Mouse (Mus musculus) adrenal gland, postnatal 25 days (tissue): ENCODE results near the gene Ugt1a5. TPM values are rescaled to one million over a fixed set of nuclear protein-coding genes. Genes with fewer than 3 reads are reported as not detected.
"Not testable (repeated sequence)": the region's sequence is repeated elsewhere in the genome, so short reads cannot be mapped to it uniquely, and the experiment has no call there.

Experiments
- DNase-seq: peaks from one replicate; pipeline ENCODE4 v3.0.0; 2021; ENCODE audit warnings: mixed read lengths
- long read RNA-seq: library from polyadenylated mRNA; stranded (forward); transcript quantifications from one replicate; pipeline ENCODE4 v2.0.0, GENCODE M21; 2021
- total RNA-seq: library from RNA; stranded (reverse); gene quantifications from 2 replicates; pipeline ENCODE4 v1.2.3, GENCODE M21; 2021

Ugt1a5 gene
- 0.58 TPM in 1 of 2 replicates, not detected in the other for total RNA-seq
- long read RNA-seq, partial matches to known transcripts, result 16 of 24 reads
- long read RNA-seq, other reads (novel, unspliced or antisense), result 7 of 24 reads

DNA sequence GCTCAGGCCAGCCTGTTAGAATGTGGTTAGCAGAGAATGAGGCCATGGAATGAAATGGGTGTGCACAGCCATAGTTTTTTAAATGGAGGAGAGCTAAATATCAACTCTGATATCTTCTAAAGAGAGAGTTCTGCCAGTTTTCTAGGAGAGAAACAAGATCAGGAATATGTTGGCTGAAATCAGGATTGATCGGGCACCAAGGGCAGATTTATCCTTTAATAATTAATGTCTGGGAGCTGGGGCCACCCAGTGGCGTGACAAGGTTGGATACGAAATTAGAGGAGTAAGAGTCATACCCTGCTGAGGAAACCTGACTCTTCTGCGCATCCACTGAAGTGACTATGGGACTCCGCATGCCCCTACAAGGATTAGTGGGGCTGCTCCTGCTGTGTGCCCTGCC lies at the start of gene Ugt1a5:
Gene Ugt1a5, plus strand, starts transcription at position 302 of the 400 bp plus-strand sequence.
- DNase-seq, result no peak

DNA sequence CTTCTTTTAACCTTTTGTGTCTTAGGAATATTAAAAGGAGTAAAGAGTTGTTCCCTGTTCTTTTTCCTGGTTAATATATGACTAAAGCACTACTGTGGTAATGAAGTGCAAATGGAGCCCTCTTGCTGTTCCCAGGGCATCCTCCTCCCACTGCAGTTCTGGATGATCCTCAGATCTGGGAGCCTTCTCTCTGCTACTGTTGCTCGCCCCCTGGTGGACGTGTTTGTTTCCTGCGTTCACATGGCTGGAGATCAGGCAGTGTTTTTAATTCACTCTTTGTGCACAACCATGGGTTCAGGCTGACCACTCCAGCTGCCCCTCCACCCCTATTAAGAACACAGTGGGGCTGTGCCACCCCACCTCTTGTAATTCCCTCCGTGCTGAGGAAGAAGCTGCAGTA lies 45.3 kb upstream of the Ugt1a5 start:
- DNase-seq, result not testable (repeated sequence)

DNA sequence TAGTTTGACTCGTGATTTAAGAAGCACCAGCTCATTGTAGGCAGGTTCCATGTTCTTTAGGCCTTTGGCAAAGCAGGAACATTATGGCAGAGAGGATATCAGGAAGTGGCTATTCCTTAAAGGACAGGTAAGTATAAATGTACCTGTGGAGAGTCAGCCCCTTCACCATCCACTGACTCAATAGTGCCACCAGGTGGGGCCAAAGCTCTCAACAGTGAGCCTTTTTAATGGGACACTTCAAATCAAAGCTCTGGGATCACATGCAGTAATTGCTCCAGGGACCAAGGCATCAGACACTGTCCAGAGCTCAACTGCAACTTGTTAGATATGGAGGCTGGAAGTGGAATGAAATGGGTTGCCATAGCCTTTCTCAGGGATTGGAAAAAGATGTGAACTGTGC lies 44.3 kb upstream of the Ugt1a5 start:
- peak; percentile 21 for DNase-seq

DNA sequence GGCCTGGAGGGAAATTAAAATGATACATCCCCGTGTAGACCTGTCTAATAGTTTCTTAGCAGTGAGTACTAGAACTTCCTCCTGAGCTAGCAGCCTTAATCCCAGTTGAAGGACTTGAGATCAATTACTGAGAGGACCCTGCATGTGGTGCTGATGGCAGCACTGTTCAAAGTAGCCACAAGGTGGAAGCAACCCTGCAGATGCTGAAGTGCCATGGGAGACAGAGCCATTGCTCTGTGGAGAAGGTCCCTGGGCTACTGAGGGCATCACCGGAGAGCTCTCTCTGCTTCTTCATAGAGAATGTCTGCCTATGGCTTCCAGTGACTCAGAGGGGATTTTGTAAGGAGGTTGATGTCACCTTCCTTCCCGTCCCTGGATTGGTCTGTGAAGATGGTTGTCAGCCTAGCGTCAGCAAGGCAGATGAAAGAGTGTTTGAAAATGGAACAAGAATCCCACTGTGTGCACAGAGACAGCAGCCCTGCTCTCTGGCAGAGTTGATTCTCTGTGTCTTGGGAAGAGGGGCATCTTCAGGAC lies 39.9 kb upstream of the Ugt1a5 start:
- not testable (repeated sequence) for DNase-seq

DNA sequence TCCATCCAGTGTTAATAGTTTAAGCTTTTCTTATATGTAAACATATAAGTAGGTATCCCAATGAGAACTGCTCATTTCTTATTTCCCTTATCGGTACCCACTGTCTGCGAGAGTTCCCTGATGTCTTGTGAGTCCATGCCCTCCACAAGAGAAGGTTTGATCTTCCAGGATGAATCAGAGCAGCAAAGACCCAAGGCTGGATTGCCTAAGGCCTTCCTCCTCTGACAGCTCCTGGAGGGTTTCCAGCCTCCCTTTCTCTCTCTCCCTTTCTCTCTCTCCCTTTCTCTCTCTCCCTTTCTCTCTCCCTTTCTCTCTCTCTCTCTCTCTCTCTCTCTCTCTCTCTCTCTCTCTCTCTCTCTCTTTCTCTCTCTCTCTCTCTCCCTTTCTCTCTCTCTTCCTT lies 36.7 kb upstream of the Ugt1a5 start:
- peak; percentile 16 for DNase-seq

DNA sequence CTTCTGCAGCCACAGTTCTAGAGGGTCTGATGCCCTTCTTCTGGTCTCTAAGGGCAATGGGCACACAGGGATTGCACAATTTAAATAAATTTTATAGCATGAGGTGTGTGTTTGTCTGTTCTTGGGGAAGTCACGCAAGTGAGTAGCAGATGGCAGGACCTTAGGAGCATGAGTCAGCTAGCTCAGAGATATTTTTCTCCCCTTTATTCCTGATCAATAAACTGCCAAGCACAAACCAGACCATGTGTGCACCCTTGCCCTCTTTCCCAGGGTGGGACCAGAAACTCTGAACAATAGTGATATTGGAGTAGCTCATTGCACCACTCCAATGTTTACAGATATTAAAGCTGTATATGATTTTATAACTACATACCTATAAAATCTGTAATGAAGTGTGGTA lies 35.6 kb upstream of the Ugt1a5 start:
- DNase-seq, result not testable (repeated sequence)

DNA sequence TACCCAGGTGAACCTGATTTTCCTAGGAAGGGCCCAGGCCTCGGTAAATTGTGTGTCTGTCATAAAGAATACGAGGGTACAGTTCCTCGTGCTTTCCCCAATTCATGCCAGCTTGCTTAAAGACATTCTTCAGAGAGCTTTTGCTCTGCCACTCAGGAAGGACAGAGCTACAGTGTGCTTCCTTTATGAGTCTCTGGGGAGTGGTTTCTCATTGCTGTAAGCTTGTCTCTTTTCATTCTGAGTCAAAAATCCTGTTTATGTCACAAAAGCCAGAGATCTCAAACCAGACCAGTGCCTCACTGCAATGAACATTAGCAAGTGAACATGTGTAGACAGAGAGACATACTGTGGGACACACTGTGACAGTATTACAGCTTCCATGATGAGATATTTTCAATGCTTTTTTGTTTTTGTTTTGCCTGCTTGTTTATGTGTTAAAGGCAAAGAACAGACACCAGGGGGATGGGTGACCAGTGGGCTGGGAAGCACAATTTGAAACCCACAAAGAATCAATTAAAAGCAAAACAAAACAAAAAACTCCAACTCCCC lies 31.8 kb upstream of the Ugt1a5 start:
- no peak for DNase-seq

DNA sequence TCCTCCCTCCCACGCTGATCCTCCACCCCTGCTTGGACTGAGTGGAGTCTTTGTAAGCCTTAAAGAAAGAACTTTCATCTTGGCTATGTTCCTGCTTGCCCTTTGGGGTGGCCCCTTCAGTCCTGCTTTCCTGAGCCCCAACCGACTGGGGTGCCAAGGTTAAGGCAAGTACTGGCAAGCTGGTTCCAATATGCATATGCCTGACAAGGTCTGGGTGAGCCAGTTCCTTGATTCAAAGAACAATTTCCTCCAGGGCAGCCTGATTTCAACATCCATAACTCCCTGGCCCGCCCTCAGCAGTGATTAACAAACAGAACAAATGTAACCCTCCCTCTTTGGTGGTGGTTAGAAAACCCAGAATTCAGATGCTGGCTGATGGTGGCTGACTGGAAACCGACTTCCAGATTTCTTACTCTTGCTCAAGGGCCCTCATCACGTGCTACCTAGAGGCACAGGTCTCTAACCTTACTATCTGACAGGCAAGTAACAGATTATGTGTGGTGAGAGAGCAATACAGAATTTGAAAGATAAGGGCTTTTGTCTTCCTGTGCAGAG lies 31.3 kb upstream of the Ugt1a5 start, which contains the start of gene Ugt1a6a:
Gene Ugt1a6a, plus strand, starts transcription at position 353 of the 555 bp plus-strand sequence.
- not testable (repeated sequence) for DNase-seq

DNA sequence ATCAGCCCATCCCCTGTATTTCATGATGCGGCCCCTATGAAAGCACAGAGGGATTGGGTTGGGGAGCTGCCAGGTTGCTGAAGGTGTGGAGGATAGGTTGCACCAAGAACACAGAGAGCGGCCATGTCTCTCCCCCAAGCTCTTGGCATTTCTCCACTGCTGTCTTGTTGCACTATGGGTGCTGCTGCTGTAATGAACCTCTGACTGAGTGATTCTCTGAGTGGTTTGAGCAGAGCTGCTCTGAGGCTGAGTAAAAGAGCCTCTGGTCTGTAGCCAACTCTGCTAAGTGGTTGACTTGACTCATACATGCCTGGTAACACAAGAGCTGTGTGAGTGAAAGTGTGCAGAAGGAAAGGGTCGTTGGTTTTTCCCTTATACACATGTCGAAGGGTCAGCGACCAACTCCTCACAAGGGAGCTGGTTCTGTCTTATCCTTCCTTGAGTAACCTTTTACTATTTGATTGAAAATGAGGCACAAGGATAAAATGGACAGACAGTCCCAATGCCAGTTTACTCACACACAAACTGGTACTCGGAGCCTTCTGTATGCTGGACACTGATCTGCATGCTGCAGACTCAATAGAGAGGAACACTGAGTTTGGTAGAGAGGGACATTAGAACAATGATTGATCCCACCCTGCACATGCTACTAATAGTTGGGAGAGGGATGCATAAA lies 30.4 kb upstream of the Ugt1a5 start:
- not testable (repeated sequence) for DNase-seq

DNA sequence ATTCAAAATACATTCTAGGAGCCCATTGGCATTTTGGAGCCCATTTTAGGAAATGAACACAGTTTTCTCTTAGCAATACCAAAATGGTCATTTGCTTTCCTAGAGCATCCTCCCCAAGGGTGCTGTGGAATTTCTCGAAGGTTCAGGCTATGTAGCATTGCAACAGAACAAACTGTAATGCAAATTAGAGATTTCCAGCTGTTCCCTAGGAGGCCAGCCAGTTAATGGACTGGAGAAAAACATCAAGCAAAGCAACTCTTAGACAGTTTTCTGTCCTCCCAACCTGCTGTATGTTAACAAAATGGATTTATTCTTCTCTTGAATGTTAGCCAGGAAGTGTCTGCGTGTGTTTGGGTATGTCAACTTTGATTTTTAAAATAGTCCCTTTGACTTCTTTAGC lies 29.2 kb upstream of the Ugt1a5 start:
- DNase-seq, result no peak

DNA sequence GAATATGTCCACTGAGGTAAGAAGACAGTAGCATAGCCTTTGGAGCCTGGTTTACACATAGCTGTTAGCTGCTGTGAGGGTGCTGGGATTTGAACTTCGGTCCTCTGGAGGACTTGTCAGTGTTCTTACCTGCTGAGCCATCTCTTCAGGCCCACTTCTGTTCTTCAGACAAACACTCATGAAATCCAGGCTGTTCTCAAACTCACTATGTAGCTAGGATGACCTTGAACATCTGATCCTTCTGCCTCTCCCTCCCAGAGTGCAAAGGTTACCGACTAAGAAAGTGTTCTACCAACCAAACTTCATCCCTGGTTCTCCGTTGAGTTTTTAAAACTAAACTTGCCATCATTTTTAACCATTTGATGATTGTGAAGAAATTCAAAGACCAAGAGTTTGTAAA lies 28.5 kb upstream of the Ugt1a5 start:
- DNase-seq, result no peak

DNA sequence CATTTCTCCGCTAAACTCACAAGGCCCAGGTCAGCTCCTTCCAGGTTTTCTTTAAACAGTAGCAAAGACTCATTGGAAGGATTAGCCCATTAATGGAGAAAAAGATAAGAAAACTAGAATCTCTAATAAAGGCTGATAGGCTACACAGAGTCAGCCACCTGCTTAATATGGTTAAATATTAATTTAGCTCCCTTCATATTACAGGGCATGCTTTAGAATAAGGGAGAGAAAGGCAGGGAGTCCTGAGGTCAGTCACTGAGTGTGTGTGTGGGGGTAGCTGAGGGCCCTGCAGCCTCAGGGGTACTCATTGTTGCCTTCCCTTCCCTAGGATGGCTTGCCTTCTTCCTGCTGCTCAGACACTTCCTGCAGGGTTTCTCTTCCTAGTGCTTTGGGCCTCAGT lies 27.7 kb upstream of the Ugt1a5 start:
- no peak for DNase-seq

DNA sequence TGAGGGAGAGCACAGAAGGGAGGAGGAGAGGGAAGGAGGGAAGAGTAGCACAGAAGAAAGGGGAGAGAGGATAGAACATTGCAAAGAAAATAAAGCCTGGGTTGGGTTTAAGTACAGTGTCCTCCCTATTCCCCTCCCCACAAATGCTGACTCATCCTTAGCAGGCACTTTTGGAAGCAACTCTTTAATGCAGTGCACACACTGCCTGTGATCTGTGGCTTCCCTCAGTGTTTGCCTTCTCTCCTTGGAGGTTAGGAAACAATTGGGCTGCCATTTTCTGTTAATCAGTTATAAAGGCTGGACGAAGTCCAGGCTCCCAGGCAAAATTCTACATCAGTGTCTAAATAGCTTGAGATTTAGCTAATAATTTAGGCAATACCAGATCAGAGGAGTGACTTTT lies 25.3 kb upstream of the Ugt1a5 start:
- not testable (repeated sequence) for DNase-seq

DNA sequence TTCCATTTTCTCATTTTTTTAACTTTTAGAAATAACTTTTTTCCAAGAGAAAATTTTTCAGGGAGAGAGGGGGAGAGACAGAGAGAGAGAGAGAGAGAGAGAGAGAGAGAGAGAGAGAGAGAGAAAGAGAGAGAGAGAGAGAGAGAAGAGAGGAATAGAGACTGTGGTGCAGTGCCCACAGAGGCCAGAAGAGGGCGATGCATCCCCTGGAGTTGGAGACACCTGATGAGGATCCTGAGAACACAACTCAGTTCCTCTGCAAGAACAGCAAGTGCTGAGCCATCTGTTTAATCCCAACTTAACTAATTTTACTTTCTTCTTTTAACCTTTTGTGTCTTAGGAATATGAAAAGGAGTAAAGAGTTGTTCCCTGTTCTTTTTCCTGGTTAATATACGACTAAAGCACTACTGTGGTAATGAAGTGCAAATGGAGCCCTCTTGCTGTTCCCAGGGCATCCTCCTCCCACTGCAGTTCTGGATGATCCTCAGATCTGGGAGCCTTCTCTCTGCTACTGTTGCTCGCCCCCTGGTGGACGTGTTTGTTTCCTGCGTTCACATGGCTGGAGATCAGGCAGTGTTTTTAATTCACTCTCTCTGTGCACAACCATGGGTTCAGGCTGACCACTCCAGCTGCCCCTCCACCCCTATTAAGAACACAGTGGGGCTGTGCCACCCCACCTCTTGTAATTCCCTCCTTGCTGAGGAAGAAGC lies 21.7 kb upstream of the Ugt1a5 start:
- peak; percentile 39 for DNase-seq

DNA sequence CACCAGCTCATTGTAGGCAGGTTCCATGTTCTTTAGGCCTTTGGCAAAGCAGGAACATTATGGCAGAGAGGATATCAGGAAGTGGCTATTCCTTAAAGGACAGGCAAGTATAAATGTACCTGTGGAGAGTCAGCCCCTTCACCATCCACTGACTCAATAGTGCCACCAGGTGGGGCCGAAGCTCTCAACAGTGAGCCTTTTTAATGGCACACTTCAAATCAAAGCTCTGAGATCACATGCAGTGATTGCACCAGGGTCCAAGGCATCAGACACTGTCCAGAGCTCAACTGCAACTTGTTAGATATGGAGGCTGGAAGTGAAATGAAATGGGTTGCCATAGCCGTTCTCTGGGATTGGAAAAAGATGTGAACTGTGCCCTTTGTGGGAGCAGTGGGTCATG lies 20.5 kb upstream of the Ugt1a5 start:
- DNase-seq, result peak; percentile 13

DNA sequence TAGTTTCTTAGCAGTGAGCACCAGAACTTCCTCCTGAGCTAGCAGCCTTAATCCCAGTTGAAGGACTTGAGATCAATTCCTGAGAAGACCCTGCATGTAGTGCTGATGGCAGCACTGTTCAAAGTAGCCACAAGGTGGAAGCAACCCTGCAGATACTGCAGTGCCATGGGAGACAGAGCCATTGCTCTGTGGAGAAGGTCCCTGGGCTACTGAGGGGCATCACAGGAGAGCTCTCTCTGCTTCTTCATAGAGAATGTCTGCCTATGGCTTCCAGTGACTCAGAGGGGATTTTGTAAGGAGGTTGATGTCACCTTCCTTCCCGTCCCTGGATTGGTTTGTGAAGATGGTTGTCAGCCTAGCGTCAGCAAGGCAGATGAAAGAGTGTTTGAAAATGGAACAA lies 15.7 kb upstream of the Ugt1a5 start:
- not testable (repeated sequence) for DNase-seq

DNA sequence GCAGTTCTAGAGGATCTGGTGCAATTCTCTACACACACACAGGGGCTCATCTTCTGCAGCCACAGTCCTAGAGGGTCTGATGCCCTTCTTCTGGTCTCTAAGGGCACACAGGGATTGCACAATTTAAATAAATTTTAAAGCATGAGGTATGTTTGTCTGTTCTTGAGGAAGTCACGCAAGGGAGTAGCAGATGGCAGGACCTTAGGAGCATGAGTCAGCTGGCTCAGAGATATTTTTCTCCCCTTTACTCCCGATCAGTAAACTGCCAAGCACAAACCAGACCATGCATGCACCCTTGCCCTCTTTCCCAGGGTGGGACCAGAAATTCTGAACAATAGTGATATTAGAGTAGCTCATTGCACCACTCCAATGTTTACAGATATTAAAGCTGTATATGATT lies 7.4 kb upstream of the Ugt1a5 start:
- DNase-seq, result no peak

DNA sequence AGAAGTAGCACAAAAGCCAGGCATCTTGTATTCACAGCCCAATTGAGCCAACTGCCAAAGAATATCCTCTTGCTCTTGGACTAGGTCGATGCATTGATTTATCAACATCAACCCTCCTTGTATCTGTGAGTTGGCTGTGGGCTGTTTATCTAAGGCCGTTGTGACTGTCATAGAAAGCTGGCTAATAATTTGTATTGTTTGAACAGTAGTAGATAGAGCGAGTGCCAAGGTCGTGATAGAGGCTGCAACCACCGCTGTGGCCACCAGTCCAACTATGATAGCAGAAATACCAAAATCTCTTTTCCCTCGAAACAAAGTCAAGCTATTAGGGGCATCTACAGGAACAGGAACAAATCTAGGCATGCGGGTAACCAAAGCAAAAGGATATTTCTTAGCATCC lies 6.4 kb downstream of the Ugt1a5 start:
- DNase-seq, result not testable (repeated sequence)

DNA sequence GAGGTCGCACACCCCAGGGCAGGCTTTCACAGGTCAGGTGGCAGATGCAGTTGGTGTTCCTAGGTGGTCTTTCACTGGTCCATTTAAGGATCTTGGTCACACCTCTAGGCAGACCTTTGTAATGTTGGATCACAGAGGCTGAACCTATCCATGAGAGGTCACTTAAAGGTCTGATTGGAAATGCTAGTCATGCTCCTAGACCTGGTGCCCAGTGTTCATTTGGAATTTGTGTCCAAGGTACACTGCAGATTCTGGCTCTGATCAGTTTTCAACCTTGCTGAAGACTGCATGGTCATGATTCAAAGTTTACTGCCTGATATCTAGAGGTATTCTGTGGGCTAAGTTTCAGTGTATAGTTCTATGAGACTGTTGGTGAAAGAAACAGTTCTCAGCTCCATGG lies 13.8 kb downstream of the Ugt1a5 start:
- no peak for DNase-seq

DNA sequence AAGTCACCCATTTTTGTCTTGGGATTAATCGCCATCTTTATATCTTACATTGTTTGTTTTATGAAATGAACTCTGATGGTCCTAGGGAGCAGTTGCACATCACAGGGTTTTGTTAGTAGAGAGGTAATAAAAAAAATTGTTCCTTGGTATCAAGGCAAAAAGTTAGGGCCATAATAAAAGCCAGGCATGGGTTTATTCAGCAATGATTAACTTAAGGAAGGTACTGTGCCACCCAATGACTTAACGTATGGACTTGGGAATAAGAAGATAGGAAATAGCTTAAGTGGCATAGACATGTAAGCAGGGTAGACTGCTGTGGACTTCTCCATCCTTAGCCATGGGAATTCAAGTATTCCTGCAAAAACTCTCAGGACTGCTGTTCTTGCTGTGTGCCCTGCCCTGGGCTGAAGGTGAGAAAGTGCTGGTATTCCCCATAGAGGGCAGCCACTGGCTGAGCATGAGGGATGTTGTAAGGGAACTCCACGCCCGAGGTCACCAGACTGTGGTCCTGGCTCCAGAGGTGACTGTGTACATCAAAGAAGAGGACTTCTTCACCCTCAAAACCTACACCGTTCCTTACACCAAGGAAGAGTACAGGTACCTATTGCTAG lies 20.6 kb downstream of the Ugt1a5 start:
- DNase-seq, result no peak

DNA sequence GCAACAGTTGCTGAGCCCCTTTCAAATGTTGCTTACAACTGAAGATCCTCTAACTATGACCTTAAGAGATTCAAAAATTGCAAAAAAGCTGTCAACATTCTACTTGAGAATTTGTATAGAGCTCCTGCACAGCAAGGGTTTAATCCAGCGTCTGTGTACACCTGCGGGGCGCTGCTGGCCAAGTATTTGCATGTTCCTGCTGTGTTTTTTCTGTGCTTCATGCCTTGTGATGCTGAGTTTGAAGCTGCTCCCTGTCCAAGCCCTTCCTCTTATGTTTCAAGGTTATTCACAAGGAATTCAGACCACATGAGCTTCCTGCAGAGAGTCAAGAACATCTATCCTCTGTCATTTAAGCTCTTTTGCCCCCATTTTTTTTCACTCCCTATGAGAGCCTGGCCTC lies 26.3 kb downstream of the Ugt1a5 start:
- DNase-seq, result no peak

DNA sequence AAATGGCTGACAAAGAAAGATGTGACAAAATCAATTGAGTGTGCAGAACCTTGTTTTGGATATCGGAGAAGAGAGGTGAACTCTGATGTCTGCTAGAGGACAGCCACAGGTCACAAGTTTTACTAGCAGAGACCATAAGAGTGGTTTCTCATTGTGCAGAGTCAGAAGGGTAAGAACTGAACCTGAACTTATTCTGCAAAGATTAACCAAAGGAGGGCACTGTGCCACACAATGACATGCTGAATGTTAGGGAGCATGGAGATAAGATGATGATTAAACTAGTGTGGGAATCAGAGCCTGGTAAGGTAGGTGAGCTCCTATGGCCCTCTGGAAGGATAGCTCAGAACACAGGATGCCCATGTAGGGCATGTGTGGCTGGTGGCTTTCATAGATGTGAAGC lies 29.9 kb downstream of the Ugt1a5 start:
- DNase-seq, result no peak
